Mouse (Mus musculus) megakaryocyte, embryonic 14.5 days (primary cell): ENCODE measurements around the gene Nr6a1. TPM values are rescaled to one million over a fixed set of nuclear protein-coding genes. Genes with fewer than 3 reads are reported as not detected.

Experiments
- H3K27me3 ChIP-seq: replicated peaks from 2 replicates; pipeline ENCODE3; 2012; ENCODE audit warnings: inconsistent platforms
- H3K36me3 ChIP-seq: replicated peaks from 2 replicates; pipeline ENCODE3; 2012; ENCODE audit warnings: low read length, inconsistent platforms, mixed read lengths
- H3K4me1 ChIP-seq: 2 replicates; pipeline ENCODE4 v1.6.1; 2012; ENCODE audit warnings: inconsistent platforms
- H3K4me3 ChIP-seq: replicated peaks from 2 replicates; pipeline ENCODE3; 2012; ENCODE audit warnings: moderate library complexity, mild to moderate bottlenecking, inconsistent platforms
- H3K9me3 ChIP-seq: 2 replicates; pipeline ENCODE4 v1.6.1; 2012; ENCODE audit warnings: inconsistent platforms
- FLI1 ChIP-seq: IDR thresholded peaks from 2 replicates; pipeline ENCODE4 v1.6.1; 2012; ENCODE audit warnings: low read length, inconsistent platforms, mixed read lengths
- GATA1 ChIP-seq: IDR thresholded peaks from 3 replicates; pipeline ENCODE4 v1.6.1; 2012; ENCODE audit warnings: mixed read lengths, low read length, inconsistent platforms, borderline replicate concordance
- polyA plus RNA-seq: library from polyadenylated mRNA; stranded (reverse); fragments of >175 nt; gene quantifications from 2 replicates; pipeline ENCODE4 v1.2.3, GENCODE M21; 2012; ENCODE audit warnings: low replicate concordance; ENCODE audit not compliant: insufficient read depth

Gene Nr6a1
- polyA plus RNA-seq, 1 experiment: 0.25 TPM

- no peaks in the 10 kb centered on the region; the same call in 1 of the 2 replicates for H3K4me1 ChIP-seq
- no peaks in the 10 kb centered on the region for H3K36me3 ChIP-seq
- H3K9me3 ChIP-seq: no peaks in the 10 kb centered on the region
- TF ChIP-seq FLI1 (no peak), GATA1 (no peak)
- no peak overlapping the region for H3K4me3 ChIP-seq
- H3K27me3 ChIP-seq: peaks cover 70% of the 10 kb centered on the region
Observed at GRCm38 (mm10) chr2:38675366-38675969, 252.0 kb downstream of the Nr6a1 start.

Other genes starting within 250 kb of the Nr6a1 start
- not detected in 2 replicates for gene Nr5a1, start 213.1 kb downstream of the Nr6a1 start, polyA plus RNA-seq
- not detected in 2 replicates for gene Olfml2a, start 4.3 kb upstream of the Nr6a1 start, polyA plus RNA-seq
- gene Wdr38, start 69.8 kb upstream of the Nr6a1 start, polyA plus RNA-seq: 0.44 TPM in 1 of 2 replicates, not detected in the other
- 83.7 and 123 TPM in 2 replicates for gene Arpc5l, start 77.7 kb upstream of the Nr6a1 start, polyA plus RNA-seq
- 34.1 and 180 TPM in 2 replicates for gene Rpl35, start 77.9 kb upstream of the Nr6a1 start, polyA plus RNA-seq
- 0.32 TPM in 1 of 2 replicates, not detected in the other for gene Golga1, start 137.9 kb upstream of the Nr6a1 start, polyA plus RNA-seq